ENCODE assay signal across 12 mouse cellular contexts in genomic region chr9:65015461-65016222, GRCm38 (mm10). TPM values are rescaled to one million over a fixed set of nuclear protein-coding genes. Genes with fewer than 3 reads are reported as not detected.
DNase-seq lines count a peak whose midpoint lies in the region; ATAC-seq and TF ChIP-seq lines count a peak whose summit lies in the region.
"Had no signal": no experiment of that assay in that cellular context is flagged by ENCODE, and none has a peak within 500 bp of the region (broad histone marks: within the 10 kb centered on the region; RNA-seq: fewer than 3 reads in every experiment).

No protein-coding gene starts in this region.

- H3K4me2 ChIP-seq in forebrain, embryonic 14.5 days (ENCODE audit: low read length): no peak overlapping the region
- no peak overlapping the region for H3K4me2 ChIP-seq in forebrain, embryonic 12.5 days
- no peak overlapping the region for H3K4me2 ChIP-seq in intestine, embryonic 16.5 days (ENCODE audit: low read depth, low read length)
- H3K4me2 ChIP-seq in intestine, embryonic 15.5 days (replicated peaks): no peak overlapping the region
- H3K4me2 ChIP-seq: lung, embryonic 15.5 days had no signal

- H3K9ac ChIP-seq in forebrain, embryonic 14.5 days (ENCODE audit: low read length): no peak overlapping the region
- no peak overlapping the region for H3K9ac ChIP-seq in forebrain, embryonic 12.5 days
- H3K9ac ChIP-seq in intestine, embryonic 16.5 days (ENCODE audit: low read depth, low read length): no peak overlapping the region
- no peak overlapping the region for H3K9ac ChIP-seq in intestine, embryonic 15.5 days
- H3K9ac ChIP-seq: lung, embryonic 15.5 days had no signal

- ATAC-seq in forebrain, embryonic 14.5 days: no peak
- no peak for ATAC-seq in forebrain, embryonic 12.5 days (ENCODE audit: low FRiP score)
- ATAC-seq in intestine, embryonic 16.5 days: no peak
- no peak for ATAC-seq in intestine, embryonic 15.5 days

- 80% methylated on average over 7 of the region's 7 CpGs for WGBS in forebrain, embryonic 14.5 days
- WGBS in forebrain, embryonic 12.5 days: 89% methylated on average over 7 of the region's 7 CpGs
- 57% methylated on average over 7 of the region's 7 CpGs for WGBS in intestine, embryonic 16.5 days
- 54% methylated on average over 7 of the region's 7 CpGs for WGBS in intestine, embryonic 15.5 days
- 19% methylated on average over 7 of the region's 7 CpGs for WGBS in olfactory bulb, adult 2 months

- H3K4me3 ChIP-seq in forebrain, embryonic 14.5 days (ENCODE audit: low read depth, low read length): no peak overlapping the region
- H3K4me3 ChIP-seq in forebrain, embryonic 12.5 days (replicated peaks): no peak overlapping the region
- no peak overlapping the region for H3K4me3 ChIP-seq in intestine, embryonic 16.5 days (ENCODE audit: low read length)
- no peak overlapping the region for H3K4me3 ChIP-seq in intestine, embryonic 15.5 days (replicated peaks)
- H3K4me3 ChIP-seq in testis, adult 2 months (ENCODE audit: control insufficient read depth, low read depth, low read length): no peak overlapping the region
- no peak overlapping the region for H3K4me3 ChIP-seq in olfactory bulb, adult 2 months (ENCODE audit: insufficient read depth, low read depth, low read length)
- H3K4me3 ChIP-seq: lung, embryonic 15.5 days had no signal

- no peak for TF ChIP-seq CTCF in testis, adult 2 months (IDR thresholded peaks at IDR 0.05; ENCODE audit: control insufficient read depth, insufficient read depth, insufficient replicate concordance, low read depth, low read length)
- no peak for TF ChIP-seq CTCF in olfactory bulb, adult 2 months (IDR thresholded peaks at IDR 0.05; ENCODE audit: insufficient read depth, low read depth, low read length)

- TF ChIP-seq POLR2A in testis, adult 2 months (IDR thresholded peaks at IDR 0.05; ENCODE audit: control insufficient read depth, low read depth, low read length): no peak
- no peak for TF ChIP-seq POLR2A in olfactory bulb, adult 2 months (IDR thresholded peaks at IDR 0.05; ENCODE audit: insufficient read depth, low read depth, low read length)

- peaks cover 2% of the 10 kb centered on the region for H3K36me3 ChIP-seq in forebrain, embryonic 14.5 days (ENCODE audit: control insufficient read depth, insufficient read depth, low read length)
- H3K36me3 ChIP-seq in forebrain, embryonic 12.5 days (replicated peaks): no peaks in the 10 kb centered on the region
- no peaks in the 10 kb centered on the region for H3K36me3 ChIP-seq in intestine, embryonic 16.5 days (ENCODE audit: control insufficient read depth, insufficient read depth, low read length)
- no peaks in the 10 kb centered on the region for H3K36me3 ChIP-seq in intestine, embryonic 15.5 days
- no peaks in the 10 kb centered on the region for H3K36me3 ChIP-seq in testis, adult 2 months (ENCODE audit: control insufficient read depth, insufficient read depth, low read length)
- H3K36me3 ChIP-seq: lung, embryonic 15.5 days had no signal

- no peaks in the 10 kb centered on the region for H3K27me3 ChIP-seq in forebrain, embryonic 14.5 days (replicated peaks; ENCODE audit: control insufficient read depth, insufficient read depth, low read length)
- no peaks in the 10 kb centered on the region for H3K27me3 ChIP-seq in forebrain, embryonic 12.5 days
- no peaks in the 10 kb centered on the region for H3K27me3 ChIP-seq in intestine, embryonic 16.5 days (replicated peaks; ENCODE audit: control insufficient read depth, insufficient read depth, low read length)
- H3K27me3 ChIP-seq in intestine, embryonic 15.5 days (replicated peaks): no peaks in the 10 kb centered on the region
- no peaks in the 10 kb centered on the region for H3K27me3 ChIP-seq in testis, adult 2 months (ENCODE audit: control insufficient read depth, insufficient read depth, low read length)
- H3K27me3 ChIP-seq: lung, embryonic 15.5 days had no signal

- peaks cover 41% of the 10 kb centered on the region for H3K4me1 ChIP-seq in forebrain, embryonic 14.5 days (ENCODE audit: control insufficient read depth, insufficient read depth, low read length)
- H3K4me1 ChIP-seq in forebrain, embryonic 12.5 days: peaks cover 52% of the 10 kb centered on the region
- H3K4me1 ChIP-seq in intestine, embryonic 16.5 days (ENCODE audit: control insufficient read depth, insufficient read depth, low read length): peaks cover 16% of the 10 kb centered on the region
- peaks cover 23% of the 10 kb centered on the region for H3K4me1 ChIP-seq in intestine, embryonic 15.5 days (replicated peaks)
- H3K4me1 ChIP-seq in testis, adult 2 months (ENCODE audit: control insufficient read depth, insufficient read depth, low read length): peaks cover 6% of the 10 kb centered on the region
- peaks cover 24% of the 10 kb centered on the region for H3K4me1 ChIP-seq in olfactory bulb, adult 2 months (ENCODE audit: control insufficient read depth, insufficient read depth, low read length)

- DNase-seq in forebrain, embryonic 14.5 days (ENCODE audit: low spot score): peak; percentile 7
- no peak for DNase-seq in testis, postnatal 14 days (ENCODE audit: low spot score)
- no peak for DNase-seq in cerebellum, postnatal 10 days
- DNase-seq: cerebellum, adult 8-10 months; kidney, postnatal 25 days; thymus, postnatal 25 days had no signal

- H3K9me3 ChIP-seq in forebrain, embryonic 14.5 days (replicated peaks; ENCODE audit: control insufficient read depth, low read length): no peaks in the 10 kb centered on the region
- no peaks in the 10 kb centered on the region for H3K9me3 ChIP-seq in forebrain, embryonic 12.5 days
- H3K9me3 ChIP-seq in intestine, embryonic 16.5 days (ENCODE audit: control insufficient read depth, low read length): no peaks in the 10 kb centered on the region
- no peaks in the 10 kb centered on the region for H3K9me3 ChIP-seq in intestine, embryonic 15.5 days
- H3K9me3 ChIP-seq: lung, embryonic 15.5 days had no signal

- H3K27ac ChIP-seq in forebrain, embryonic 14.5 days (ENCODE audit: low read depth, low read length): 0 out of 2 replicates have a peak overlapping the region, but pooled peaks have one; percentile 9
- H3K27ac ChIP-seq in forebrain, embryonic 12.5 days: no peak overlapping the region
- H3K27ac ChIP-seq in intestine, embryonic 16.5 days (ENCODE audit: low read length): 0 out of 2 replicates have a peak overlapping the region, but pooled peaks have one; percentile 5
- H3K27ac ChIP-seq in intestine, embryonic 15.5 days: no peak overlapping the region
- peak overlapping the region; percentile 60 for H3K27ac ChIP-seq in testis, adult 2 months (ENCODE audit: control insufficient read depth, insufficient read depth, low read depth, low read length)
- H3K27ac ChIP-seq in olfactory bulb, adult 2 months (ENCODE audit: insufficient read depth, low read depth, low read length): peak overlapping the region; percentile 13; the same call in 1 of the 2 replicates
- H3K27ac ChIP-seq: lung, embryonic 15.5 days had no signal

RNA-seq across cellular contexts. Expression of gene Hacd3, which starts 5.9 kb away (rescaled TPM):
- polyA plus RNA-seq in forebrain, embryonic 14.5 days (2014; fragmentation: Nextera tagmentation; extraction: Ambion mirVana): 67.4 and 86.3 TPM in 2 replicates
- polyA plus RNA-seq in forebrain, embryonic 12.5 days (2016; fragmentation: Nextera tagmentation; extraction: Ambion mirVana): 138 and 140 TPM in 2 replicates
- 77.8 and 86.8 TPM in 2 replicates for polyA plus RNA-seq in intestine, embryonic 16.5 days (2015; fragmentation: Nextera tagmentation; extraction: Ambion mirVana)
- polyA plus RNA-seq in intestine, embryonic 15.5 days (2015; fragmentation: Nextera tagmentation; extraction: Ambion mirVana): 85.5 and 90.2 TPM in 2 replicates
- 19.2 and 22.3 TPM in 2 replicates for polyA plus RNA-seq in testis, adult 2 months (2012; rRNA removed)
- 150 TPM in 1 of 2 replicates, not detected in the other for polyA plus RNA-seq in olfactory bulb, adult 2 months (2012; ENCODE audit: insufficient read depth, insufficient read length, low replicate concordance, missing spikeins)

RNA-seq across cellular contexts. Expression of gene Dpp8, which starts 16.6 kb away (rescaled TPM):
- 36.3 and 37.3 TPM in 2 replicates for polyA plus RNA-seq in forebrain, embryonic 14.5 days (2014; fragmentation: Nextera tagmentation; extraction: Ambion mirVana)
- 57.8 and 60.7 TPM in 2 replicates for polyA plus RNA-seq in forebrain, embryonic 12.5 days (2016; fragmentation: Nextera tagmentation; extraction: Ambion mirVana)
- 26.9 and 29.1 TPM in 2 replicates for polyA plus RNA-seq in intestine, embryonic 16.5 days (2015; fragmentation: Nextera tagmentation; extraction: Ambion mirVana)
- 33.1 TPM in 2 replicates for polyA plus RNA-seq in intestine, embryonic 15.5 days (2015; fragmentation: Nextera tagmentation; extraction: Ambion mirVana)
- polyA plus RNA-seq in testis, adult 2 months (2012; rRNA removed): 82.6 and 92.9 TPM in 2 replicates
- 403 TPM in 1 of 2 replicates, not detected in the other for polyA plus RNA-seq in olfactory bulb, adult 2 months (2012; ENCODE audit: insufficient read depth, insufficient read length, low replicate concordance, missing spikeins)

RNA-seq across cellular contexts. Expression of gene Ints14, which starts 54.9 kb away (rescaled TPM):
- polyA plus RNA-seq in forebrain, embryonic 14.5 days (2014; fragmentation: Nextera tagmentation; extraction: Ambion mirVana): 49.0 and 49.8 TPM in 2 replicates
- polyA plus RNA-seq in forebrain, embryonic 12.5 days (2016; fragmentation: Nextera tagmentation; extraction: Ambion mirVana): 60.9 and 62.8 TPM in 2 replicates
- 45.1 and 49.2 TPM in 2 replicates for polyA plus RNA-seq in intestine, embryonic 16.5 days (2015; fragmentation: Nextera tagmentation; extraction: Ambion mirVana)
- polyA plus RNA-seq in intestine, embryonic 15.5 days (2015; fragmentation: Nextera tagmentation; extraction: Ambion mirVana): 48.4 and 53.2 TPM in 2 replicates
- 17.1 and 19.9 TPM in 2 replicates for polyA plus RNA-seq in testis, adult 2 months (2012; rRNA removed)
- not detected in 2 replicates for polyA plus RNA-seq in olfactory bulb, adult 2 months (2012; ENCODE audit: insufficient read depth, insufficient read length, low replicate concordance, missing spikeins)

Comparison
In these comparisons a context has a peak if more than half of its experiments do, and no peak if none do; other contexts are left out.
1. H3K27ac ChIP-seq: peak in forebrain, embryonic 14.5 days (single experiment), intestine, embryonic 16.5 days (single experiment), testis, adult 2 months (single experiment) and olfactory bulb, adult 2 months (single experiment); none in forebrain, embryonic 12.5 days (single experiment) and intestine, embryonic 15.5 days (single experiment).
2. RNA of gene Ints14, which starts 54.9 kb away (polyA plus RNA-seq): 60.9 to 62.8 TPM in forebrain, embryonic 12.5 days, 48.4 to 53.2 TPM in intestine, embryonic 15.5 days, 49.0 to 49.8 TPM in forebrain, embryonic 14.5 days, 45.1 to 49.2 TPM in intestine, embryonic 16.5 days and 17.1 to 19.9 TPM in testis, adult 2 months; not detected in olfactory bulb, adult 2 months; every median in the first group is over 10 times any median in the second.